Mouse (Mus musculus): ENCODE measurements at regions not wholly inside any gene's neighbourhood (a gene's known extent, or its start where the extent isn't known, plus 50 kb on each side); places are given as distances from the start of the nearest gene placed in this dataset.

GRCm38 (mm10) chr10:111558675-111559340 lies 52.7 kb downstream of the Phlda1 start:
- no peak for DNase-seq

DNA sequence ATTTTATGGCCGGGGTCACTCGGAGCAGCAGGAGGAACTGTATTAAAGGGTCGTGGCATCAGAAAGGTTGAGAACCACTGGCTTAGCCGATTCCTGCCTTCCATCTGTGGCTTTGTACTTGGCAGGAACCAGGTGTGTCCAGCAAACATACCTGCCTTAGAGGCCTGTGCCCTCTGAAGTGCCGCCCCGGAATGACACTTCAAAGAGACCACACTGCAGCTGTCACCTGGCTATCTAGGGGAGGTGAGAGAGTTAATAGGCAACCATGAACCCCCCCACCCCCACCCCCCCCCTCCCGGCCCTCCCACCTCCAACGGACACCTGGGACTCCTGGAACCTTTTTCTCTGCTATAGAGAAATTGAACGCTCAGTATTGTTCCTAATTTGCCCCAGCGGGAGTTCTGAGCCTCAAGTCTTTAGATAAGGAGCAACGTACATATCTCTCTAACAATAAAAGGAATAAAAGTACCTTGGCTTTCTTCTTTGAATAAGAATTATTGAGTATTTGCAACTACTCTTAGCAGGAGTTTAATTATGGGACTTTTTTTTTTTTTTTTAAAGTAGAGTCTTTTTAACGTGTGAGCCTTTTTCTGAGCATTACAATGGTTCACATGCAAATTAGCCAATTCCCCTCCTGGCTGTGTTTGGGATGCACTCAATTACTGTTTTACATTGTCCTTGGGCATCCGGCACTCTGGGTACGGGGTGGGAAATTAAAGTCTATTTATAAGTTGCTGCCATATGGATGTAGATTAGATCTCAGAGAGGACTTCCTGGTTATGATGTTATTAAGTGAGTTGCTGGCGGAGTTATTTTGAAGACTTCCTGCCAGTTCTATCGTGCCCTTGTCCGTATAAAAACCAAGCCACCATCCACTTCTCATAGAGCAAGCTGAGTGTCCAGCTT lies 53.5 kb downstream of the Phlda1 start:
- no peak for DNase-seq

GRCm38 (mm10) chr10:111562628-111563027 lies 56.5 kb downstream of the Phlda1 start:
- no peak for DNase-seq

DNA sequence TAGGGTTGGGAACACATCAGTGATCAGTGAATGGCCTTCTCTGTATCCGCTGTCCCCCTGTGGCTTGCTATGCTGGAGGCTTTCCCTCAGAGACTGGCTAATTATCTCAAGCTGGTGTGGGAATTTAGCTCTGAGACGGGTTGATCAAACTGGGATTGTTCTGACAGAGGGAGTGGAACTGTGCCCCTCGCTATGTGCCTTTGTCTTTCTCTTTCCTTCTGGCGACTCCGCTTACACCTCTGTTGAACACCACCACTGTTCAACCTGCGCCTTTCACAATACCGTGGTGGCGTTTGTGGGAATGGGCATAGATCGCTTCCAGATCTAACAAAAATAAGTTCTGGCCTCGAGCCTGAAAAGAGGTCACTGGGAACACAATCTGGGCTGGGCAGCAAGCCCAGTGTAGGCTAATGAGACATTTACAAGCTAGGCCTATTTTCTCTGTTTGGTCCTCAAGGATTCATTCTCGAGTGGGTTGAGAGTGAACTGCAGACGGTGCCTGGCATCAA lies 60.8 kb downstream of the Phlda1 start:
- peak; percentile 87 to 90 for DNase-seq

- no peak for DNase-seq
Observed at GRCm38 (mm10) chr10:111570501-111571258, 64.6 kb downstream of the Phlda1 start.

GRCm38 (mm10) chr10:111574231-111574630 lies 68.1 kb downstream of the Phlda1 start:
- no peak for DNase-seq

GRCm38 (mm10) chr10:111574812-111575211 lies 68.7 kb downstream of the Phlda1 start:
- no peak for DNase-seq

DNA sequence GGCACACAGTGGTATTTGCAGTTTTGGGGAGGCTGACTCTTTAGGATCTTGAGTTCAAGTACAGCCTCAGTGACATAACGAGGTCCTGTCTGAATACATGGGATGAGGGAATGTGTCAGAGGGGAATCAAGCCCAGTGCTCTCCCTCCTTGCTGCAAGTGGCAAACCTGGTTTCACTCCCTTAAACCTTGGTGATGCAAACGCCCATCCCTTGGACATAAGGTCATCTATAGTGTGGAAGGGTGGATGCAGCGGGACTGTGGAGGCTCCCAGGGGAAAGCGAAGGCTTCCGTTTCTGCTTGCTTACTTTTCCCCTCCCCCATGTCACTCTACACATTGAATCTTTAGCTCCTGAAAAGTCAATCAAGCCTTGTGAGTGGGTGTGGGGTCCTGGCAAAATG lies 69.2 kb downstream of the Phlda1 start:
- DNase-seq, result no peak

DNA sequence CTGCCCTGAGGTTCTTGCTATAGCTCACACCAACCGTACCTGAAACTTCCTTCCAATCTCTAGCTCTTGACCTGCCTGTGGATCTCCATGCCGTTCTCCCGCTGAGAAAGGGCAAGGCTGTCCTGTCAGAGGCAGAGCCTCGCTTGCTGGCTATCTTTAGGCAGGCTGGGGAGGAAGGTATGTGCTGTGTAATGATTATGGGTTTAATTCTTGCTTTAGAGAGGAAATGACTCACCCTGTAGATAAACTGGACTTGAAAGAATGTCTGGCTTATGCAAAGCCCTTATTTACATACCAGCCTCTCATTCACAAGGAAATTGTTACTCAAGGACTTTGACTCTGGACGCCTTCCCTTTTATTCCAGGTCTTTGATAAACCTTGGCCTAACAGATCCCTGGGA lies 69.8 kb downstream of the Phlda1 start:
- DNase-seq, result no peak

DNA sequence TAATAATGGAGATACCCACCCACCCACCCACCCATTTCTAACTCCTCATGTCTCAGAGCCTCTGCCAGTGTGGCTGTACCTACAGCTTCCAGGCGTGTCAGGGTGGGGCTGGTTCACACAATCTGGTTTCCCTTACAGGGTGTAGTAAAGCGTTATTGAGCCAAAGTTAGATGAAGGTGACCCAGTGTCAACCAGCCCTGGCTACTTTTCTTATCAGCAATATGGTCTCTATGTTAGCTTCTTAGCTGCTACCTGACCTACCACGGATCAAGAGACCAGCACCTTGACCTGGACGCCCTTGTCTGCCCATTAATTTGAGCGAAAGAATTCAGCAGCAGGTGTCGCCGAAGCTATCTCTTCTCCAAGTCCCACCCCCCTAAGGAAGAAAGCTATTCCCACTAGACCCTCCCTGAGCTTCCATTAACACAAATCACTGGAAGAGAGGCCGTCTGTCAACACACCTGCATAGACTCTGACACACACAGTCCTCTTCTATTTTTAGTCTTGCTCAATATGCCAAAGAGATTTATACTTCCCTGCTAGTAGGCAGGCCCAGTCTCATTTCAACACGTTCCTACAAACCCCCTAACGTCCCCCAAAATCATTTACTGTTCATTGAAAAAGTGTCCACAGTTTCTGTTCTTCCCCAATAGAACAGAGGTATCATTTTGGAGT lies 70.4 kb downstream of the Phlda1 start:
- DNase-seq, result no peak

DNA sequence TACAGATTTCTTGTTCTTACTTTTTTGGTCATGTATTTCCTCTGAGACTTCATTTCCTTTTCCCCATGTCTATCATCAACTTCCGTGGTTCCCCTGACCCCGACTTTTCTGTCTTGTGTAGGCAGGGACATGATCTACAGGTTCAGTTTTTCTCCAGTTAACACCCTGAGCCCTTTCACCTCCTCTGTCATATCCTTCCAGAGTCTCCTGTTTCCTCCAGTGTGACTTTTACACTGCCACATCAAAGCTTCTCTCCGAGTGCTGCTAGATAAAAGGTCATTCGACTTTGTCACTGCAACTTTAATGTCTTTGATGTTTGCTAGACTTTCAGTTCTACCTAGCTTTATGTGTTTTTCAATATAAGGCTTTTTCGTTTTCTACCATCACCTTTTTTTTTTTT lies 72.5 kb downstream of the Phlda1 start:
- DNase-seq, result no peak

- no peak for DNase-seq
Observed at GRCm38 (mm10) chr10:111579481-111579880, 73.4 kb downstream of the Phlda1 start.

DNA sequence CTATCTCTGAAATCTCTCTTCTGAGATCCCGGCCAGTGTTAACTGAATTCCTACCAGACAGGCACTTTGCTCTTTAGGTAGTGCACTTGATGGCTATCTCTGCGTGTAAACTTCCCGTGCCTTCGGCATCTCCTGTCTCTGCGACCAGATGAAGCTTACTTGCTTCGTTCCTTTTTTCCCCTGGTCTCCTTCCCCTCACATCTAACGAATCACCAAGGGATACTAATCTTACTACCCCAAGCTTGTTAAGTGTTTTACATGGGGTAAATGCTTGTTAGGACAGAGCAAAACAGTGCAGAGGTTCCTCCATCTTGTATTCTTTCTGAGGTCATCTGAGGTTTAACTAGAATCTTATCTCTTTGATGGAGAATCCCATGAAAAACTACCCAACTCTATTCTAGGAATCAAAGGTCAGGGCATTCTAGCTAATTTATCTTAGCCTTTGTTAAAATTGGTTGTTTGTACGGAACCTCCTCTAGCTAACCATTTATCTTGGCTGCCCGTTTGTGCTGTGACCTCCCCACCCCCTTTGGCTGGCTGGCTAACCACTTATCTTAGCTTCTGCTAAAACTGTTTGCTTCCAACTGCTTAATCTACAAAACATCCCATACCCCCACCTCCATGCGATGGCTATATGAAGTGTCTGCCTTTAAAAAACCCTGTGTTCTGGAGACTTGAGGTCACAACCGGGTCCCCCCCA lies 74.5 kb downstream of the Phlda1 start:
- no peak for DNase-seq

GRCm38 (mm10) chr10:111581847-111582246 lies 75.8 kb downstream of the Phlda1 start:
- DNase-seq, result no peak

DNA sequence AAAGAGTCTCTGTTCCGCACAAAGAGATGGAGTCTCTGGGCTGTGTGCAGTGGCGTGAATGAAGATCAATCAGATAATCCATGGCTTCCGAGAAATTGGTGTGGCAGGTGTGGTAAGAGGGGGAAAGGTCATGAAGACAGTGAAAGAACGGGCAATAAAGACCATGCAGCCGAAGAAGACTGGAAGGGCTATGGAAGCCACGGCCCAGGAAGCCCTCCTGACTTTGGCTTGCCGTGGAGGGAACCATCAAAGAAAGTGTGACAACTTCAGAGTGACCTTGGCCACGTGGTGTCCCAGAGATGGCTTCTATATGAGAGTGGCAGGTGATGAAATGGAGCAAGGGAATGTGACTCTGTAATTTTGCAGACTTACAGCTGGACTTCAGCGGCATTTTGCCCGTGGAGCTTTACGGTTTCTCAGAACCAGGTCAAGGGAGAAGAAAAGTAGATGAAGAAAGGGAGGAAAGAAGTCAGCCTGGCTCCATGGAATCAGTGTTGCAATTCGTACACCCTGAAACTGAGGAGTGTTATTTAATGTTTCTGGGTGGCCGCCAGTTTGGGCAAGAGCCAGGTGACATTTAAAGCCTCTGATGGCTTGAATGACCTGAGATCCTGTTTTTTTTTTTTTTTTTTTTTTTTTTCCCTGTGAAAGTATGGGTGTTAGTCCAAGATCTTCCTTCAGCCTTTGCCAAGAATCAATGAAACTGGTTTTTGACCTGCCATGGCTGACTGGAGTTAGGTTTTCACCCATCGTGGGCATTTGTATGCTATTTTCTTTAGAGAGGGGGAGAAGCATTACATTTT lies 76.4 kb downstream of the Phlda1 start:
- peak in 1 of 2 experiments; percentile 41 for DNase-seq

GRCm38 (mm10) chr10:111583124-111583743 lies 77.1 kb downstream of the Phlda1 start:
- no peak for DNase-seq

GRCm38 (mm10) chr10:111583744-111584152 lies 77.7 kb downstream of the Phlda1 start:
- DNase-seq, result no peak

- no peak for DNase-seq
Observed at GRCm38 (mm10) chr10:111587891-111588611, 82.0 kb downstream of the Phlda1 start.

- no peak for DNase-seq
Observed at GRCm38 (mm10) chr10:111589186-111589585, 83.1 kb downstream of the Phlda1 start.

All from cerebellum, postnatal 14 days (tissue).